Mouse (Mus musculus) lung, adult 2 months (tissue): ENCODE results near the gene Hip1.

Experiments used
- CTCF ChIP-seq: fragments of 200-500 bp; IDR thresholded peaks from 2 replicates; pipeline ENCODE4 v1.5.1; 2011; ENCODE audit warnings: mild to moderate bottlenecking, low read length, control low read depth; ENCODE audit not compliant: insufficient read depth
- POLR2A ChIP-seq: fragments of 200-500 bp; IDR thresholded peaks from 2 replicates; pipeline ENCODE4 v1.6.1; 2011; ENCODE audit warnings: low read depth, mild to moderate bottlenecking, control low read depth, low read length, borderline replicate concordance; ENCODE audit errors: extremely low read depth

DNA sequence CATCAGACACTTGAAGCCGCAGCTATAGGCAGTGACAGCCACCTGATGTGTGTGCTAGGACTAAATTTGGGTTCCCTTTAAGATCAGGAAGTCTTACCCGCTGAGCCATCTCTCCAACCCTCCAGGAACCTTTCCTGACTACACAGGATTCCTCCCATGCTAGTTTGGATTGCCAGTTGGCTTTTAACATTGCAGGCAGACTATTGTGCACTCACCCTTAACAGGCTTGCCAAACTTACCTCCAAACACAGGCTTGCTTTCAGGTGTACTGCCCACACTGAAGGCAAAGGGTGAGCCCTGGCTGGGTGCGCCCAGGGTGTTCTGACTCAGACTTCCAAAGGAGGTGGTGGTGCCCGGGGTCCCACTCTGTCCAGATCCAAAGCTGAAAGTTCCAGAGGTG, 164.2 kb downstream of the Hip1 start:
- no peak for TF ChIP-seq CTCF
- TF ChIP-seq POLR2A = no peak
